Mouse (Mus musculus) G1E (cell line): ENCODE data around the gene Hspa1b. TPM values are rescaled to one million over a fixed set of nuclear protein-coding genes. Genes with fewer than 3 reads are reported as not detected.

Experiments used
- ATAC-seq: 2 replicates; pipeline ENCODE4 v1.8.0; 2016; ENCODE audit warnings: mild to moderate bottlenecking; ENCODE audit not compliant: insufficient number of reproducible peaks, poor library complexity, low FRiP score, severe bottlenecking; ENCODE audit errors: extremely low read depth
- DNase-seq: peaks from one replicate; pipeline ENCODE4 v3.0.0; 2012; ENCODE audit warnings: low spot score
- H3K27me3 ChIP-seq: 2 replicates; pipeline ENCODE4 v1.6.1; 2012; ENCODE audit warnings: mild to moderate bottlenecking, low read length, inconsistent platforms; ENCODE audit not compliant: insufficient read depth
- H3K36me3 ChIP-seq: replicated peaks from 2 replicates; pipeline ENCODE3; 2012; ENCODE audit warnings: mild to moderate bottlenecking, inconsistent platforms
- H3K4me1 ChIP-seq: 2 replicates; pipeline ENCODE4 v1.6.1; 2012; ENCODE audit warnings: low read depth, low read length, inconsistent platforms, mixed read lengths; ENCODE audit not compliant: insufficient read depth
- H3K4me3 ChIP-seq: 2 replicates; pipeline ENCODE4 v1.5.1; 2012; ENCODE audit warnings: low read depth, mild to moderate bottlenecking, inconsistent platforms, low read length, moderate library complexity, mixed read lengths
- H3K9me3 ChIP-seq: replicated peaks from 2 replicates; pipeline ENCODE4 v1.6.1; 2012; ENCODE audit warnings: inconsistent platforms
- CTCF ChIP-seq: IDR thresholded peaks from 2 replicates; pipeline ENCODE4 v1.5.1; 2012; ENCODE audit warnings: low read depth, low read length, inconsistent platforms, mixed read lengths
- GATA1 ChIP-seq: IDR thresholded peaks from 2 replicates; pipeline ENCODE4 v1.6.1; 2012; ENCODE audit warnings: borderline replicate concordance, low read length, inconsistent platforms, mixed read lengths
- GATA2 ChIP-seq: IDR thresholded peaks from 2 replicates; pipeline ENCODE4 v1.6.1; 2012; ENCODE audit warnings: low read depth, low read length, inconsistent platforms, borderline replicate concordance
- POLR2AphosphoS5 ChIP-seq: IDR thresholded peaks from 2 replicates; pipeline ENCODE4 v1.6.1; 2012; ENCODE audit warnings: low read depth, low read length, inconsistent platforms; ENCODE audit not compliant: insufficient replicate concordance
- TAL1 ChIP-seq: conservative IDR thresholded peaks from 2 replicates; pipeline ENCODE4 v1.6.1; 2012; ENCODE audit warnings: low read depth, low read length, inconsistent platforms, mixed read lengths
- polyA plus RNA-seq: library from polyadenylated mRNA; stranded (reverse); fragments of >175 nt; gene quantifications from 2 replicates; pipeline ENCODE4 v1.2.3, GENCODE M21; 2012
- total RNA-seq, 2 experiments: library from RNA; stranded (forward) in 1 of 2; stranded (reverse) in 1 of 2; fragments of 200-1000 nt in 1 of 2; fragments of >200 nt in 1 of 2; fragmentation: Nextera tagmentation in 1 of 2; gene quantifications; 2 replicates each; pipeline ENCODE4 v1.2.3; 2014 to 2017

Gene Hspa1b
- total and polyA plus RNA-seq, 3 experiments: 0.11 to 0.93 TPM; not detected in 1

DNA sequence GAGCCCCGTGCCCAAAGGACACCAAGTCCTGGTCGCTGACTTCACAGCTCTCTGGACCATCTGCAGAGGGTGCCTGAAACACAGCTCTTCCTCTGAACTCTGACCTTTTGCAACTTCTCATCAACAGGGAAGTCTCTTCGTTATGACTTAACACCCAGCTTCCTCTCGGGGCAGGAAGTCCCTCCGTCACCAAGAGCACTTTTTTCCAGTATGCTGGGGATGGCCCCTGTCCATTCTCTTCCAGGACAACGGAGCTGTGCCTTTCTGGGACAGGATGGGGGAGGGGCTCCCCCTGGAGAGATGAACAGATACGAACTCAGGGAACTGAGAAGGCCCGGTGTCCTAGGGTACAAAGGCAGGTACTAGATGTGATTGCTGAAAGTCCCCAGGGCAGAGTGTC, 24.2 kb downstream of the Hspa1b start:
- no peak for ATAC-seq
- no peak for DNase-seq
- Histone ChIP-seq H3K9me3 (no peaks in the 10 kb centered on the region), H3K36me3 (peaks cover 40% of the 10 kb centered on the region), H3K4me3 (no peak overlapping the region), H3K27me3 (0 out of 2 replicates have a peak, but pooled peaks cover 2% of the 10 kb centered on the region), H3K4me1 (peaks cover 28% of the 10 kb centered on the region)
- no peak for TF ChIP-seq GATA2
- TF ChIP-seq TAL1: no peak
- TF ChIP-seq CTCF: no peak
- no peak for TF ChIP-seq GATA1
- no peak for TF ChIP-seq POLR2AphosphoS5

DNA sequence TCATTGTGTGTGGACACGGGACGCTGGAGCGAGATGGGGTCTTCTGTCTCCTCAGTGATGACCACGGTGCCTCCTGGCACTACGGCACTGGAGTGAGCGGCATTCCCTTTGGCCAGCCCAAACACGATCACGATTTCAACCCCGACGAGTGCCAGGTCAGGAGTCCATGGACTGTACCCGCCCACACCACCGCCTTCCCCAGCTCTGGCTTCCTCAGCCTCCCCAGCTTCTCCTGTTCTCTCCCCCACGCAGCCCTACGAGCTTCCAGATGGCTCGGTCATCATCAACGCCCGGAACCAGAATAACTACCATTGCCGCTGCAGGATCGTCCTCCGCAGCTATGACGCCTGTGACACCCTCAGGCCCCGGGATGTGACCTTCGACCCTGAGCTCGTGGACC, 25.0 kb downstream of the Hspa1b start:
- Histone ChIP-seq H3K4me3 (peak overlapping the region; percentile 9; the same call in 1 of the 2 replicates), H3K36me3 (peaks cover 40% of the 10 kb centered on the region), H3K9me3 (no peaks in the 10 kb centered on the region), H3K4me1 (peaks cover 24% of the 10 kb centered on the region), H3K27me3 (no peaks in the 10 kb centered on the region)
- TF ChIP-seq GATA1 (no peak), CTCF (no peak), GATA2 (no peak), TAL1 (no peak), POLR2AphosphoS5 (no peak)
- DNase-seq (no peak), ATAC-seq (no peak)

GRCm38 (mm10) chr17:34932287-34932686, 26.8 kb downstream of the Hspa1b start:
- H3K36me3 ChIP-seq: peaks cover 38% of the 10 kb centered on the region
- H3K4me1 ChIP-seq: peaks cover 24% of the 10 kb centered on the region
- ATAC-seq (no peak), DNase-seq (no peak)
- no peaks in the 10 kb centered on the region for H3K9me3 ChIP-seq
- TF ChIP-seq CTCF (no peak), POLR2AphosphoS5 (no peak), GATA2 (no peak), GATA1 (no peak), TAL1 (no peak)
- no peak overlapping the region; the same call in 1 of the 2 replicates for H3K4me3 ChIP-seq
- peaks cover 10% of the 10 kb centered on the region; the same call in 1 of the 2 replicates for H3K27me3 ChIP-seq

GRCm38 (mm10) chr17:34931735-34932098, 27.3 kb downstream of the Hspa1b start:
- DNase-seq (no peak), ATAC-seq (no peak)
- H3K9me3 ChIP-seq: no peaks in the 10 kb centered on the region
- H3K27me3 ChIP-seq: peaks cover 10% of the 10 kb centered on the region; the same call in 1 of the 2 replicates
- peaks cover 26% of the 10 kb centered on the region for H3K4me1 ChIP-seq
- peaks cover 38% of the 10 kb centered on the region for H3K36me3 ChIP-seq
- peak overlapping the region; percentile 94 for H3K4me3 ChIP-seq
- TF ChIP-seq TAL1 (no peak), GATA2 (no peak), CTCF (no peak), POLR2AphosphoS5 (no peak), GATA1 (no peak)

DNA sequence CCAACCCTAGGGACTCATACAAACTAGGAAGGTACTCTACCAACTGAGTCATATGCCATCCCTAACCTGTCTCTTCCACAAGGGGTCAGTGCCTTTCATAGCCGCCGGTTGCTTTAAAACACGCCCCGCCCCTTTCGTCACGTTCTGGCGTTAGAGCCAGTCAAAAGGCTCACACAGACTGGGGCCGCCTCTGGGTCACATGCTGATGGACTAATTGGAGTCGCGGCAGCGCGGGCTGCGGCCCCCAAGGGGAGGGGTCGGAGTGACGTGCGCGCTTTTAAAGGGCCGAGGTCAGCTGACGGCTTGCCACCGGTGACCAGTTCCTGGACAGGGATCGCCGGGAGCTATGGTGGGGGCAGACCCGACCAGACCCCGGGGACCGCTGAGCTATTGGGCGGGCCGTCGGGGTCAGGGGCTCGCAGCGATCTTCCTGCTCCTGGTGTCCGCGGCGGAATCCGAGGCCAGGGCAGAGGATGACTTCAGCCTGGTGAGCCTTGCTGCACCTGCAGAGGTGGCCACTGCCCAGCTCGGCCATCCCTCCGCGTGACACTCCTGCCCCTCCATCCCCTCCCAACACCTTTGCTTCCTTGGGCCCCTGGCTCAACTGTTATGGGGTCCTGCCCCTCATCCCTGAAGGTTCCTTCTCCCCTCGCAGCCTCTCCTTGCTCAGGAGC, 27.8 kb downstream of the Hspa1b start, which contains the start of gene Neu1:
Gene Neu1, plus strand, starts transcription at position 193 of the 674 bp plus-strand sequence.
- Histone ChIP-seq H3K4me1 (peaks cover 30% of the 10 kb centered on the region), H3K4me3 (peak within 1 kb of the TSS; percentile 94), H3K9me3 (no peaks in the 10 kb centered on the region), H3K27me3 (peaks cover 10% of the 10 kb centered on the region; the same call in 1 of the 2 replicates), H3K36me3 (peaks cover 36% of the 10 kb centered on the region)
- TF ChIP-seq GATA1 (no peak), GATA2 (no peak), TAL1 (no peak), CTCF (no peak; the same call in 1 of the 2 replicates), POLR2AphosphoS5 (no peak)
- DNase-seq (peak; percentile 92), ATAC-seq (peak; percentile 92)

DNA sequence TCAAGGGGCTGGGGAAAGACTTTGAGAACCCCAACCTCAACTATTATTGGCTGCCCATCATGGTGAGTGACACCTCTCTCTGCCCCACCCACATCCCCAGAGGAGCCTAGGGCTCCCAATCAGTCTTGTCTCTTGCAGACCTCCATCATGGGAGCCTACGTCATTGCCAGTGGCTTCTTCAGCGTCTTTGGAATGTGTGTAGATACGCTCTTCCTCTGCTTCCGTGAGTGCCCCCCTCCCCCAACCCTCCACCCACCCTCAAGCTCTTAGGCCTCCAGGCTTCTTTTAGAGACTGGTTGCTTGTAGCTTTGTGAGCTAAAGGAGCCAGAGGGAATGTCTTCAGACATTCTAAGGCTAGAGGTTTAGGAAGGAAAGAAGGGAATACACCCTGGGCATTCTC, 30.2 kb downstream of the Hspa1b start:
- ATAC-seq: no peak

More for the DNA sequence above, 30.2 kb downstream of the Hspa1b start:
- no peak for DNase-seq
- Histone ChIP-seq H3K9me3 (no peaks in the 10 kb centered on the region), H3K36me3 (peaks cover 13% of the 10 kb centered on the region), H3K27me3 (peaks cover 16% of the 10 kb centered on the region), H3K4me3 (no peak overlapping the region), H3K4me1 (peaks cover 26% of the 10 kb centered on the region)
- TF ChIP-seq GATA1: no peak
- no peak for TF ChIP-seq CTCF
- no peak for TF ChIP-seq TAL1
- TF ChIP-seq POLR2AphosphoS5: no peak
- no peak for TF ChIP-seq GATA2
